Mouse (Mus musculus): Measurements from ENCODE around the gene Spag7.

DNA sequence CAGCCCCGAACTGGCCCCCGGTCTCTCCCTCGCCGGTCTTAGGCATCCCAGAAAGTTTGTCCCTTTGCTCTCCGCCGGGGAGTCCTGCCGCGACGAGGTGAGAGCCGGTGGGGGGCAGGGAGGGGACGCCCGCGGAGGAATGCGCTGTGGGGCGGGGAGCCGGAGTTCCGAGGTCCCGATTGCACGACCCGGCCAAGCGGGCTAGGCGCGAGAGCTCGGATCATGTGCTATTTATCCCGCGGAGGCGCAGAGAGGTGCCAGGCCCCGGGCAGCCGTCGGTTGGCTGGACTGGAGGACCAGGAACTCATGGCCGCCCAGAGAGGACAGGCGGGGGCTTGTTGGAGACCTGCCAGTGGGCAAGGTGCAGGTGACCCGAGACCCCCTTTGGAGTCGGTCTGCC lies 31.4 kb upstream of the Spag7 start:
- TF ChIP-seq CTCF (IDR thresholded peaks at IDR 0.05; ENCODE audit: borderline replicate concordance, control insufficient read depth, extremely low read depth, insufficient read depth, low read length, poor library complexity) (no peak), POLR2A (IDR thresholded peaks at IDR 0.05; ENCODE audit: control insufficient read depth, extremely low read depth, insufficient read depth, low read length, poor library complexity) (no peak)

All from thymus, adult 2 months (tissue).